Mouse (Mus musculus) liver, embryonic 16.5 days (tissue): ENCODE measurements around the gene Rmi2. TPM values are rescaled to one million over a fixed set of nuclear protein-coding genes. Genes with fewer than 3 reads are reported as not detected.

Experiments used
- ATAC-seq: fragments of 200-750 bp; cut with Nextera tagmentation; 2 replicates; pipeline ENCODE4 v1.8.0; 2017; ENCODE audit warnings: low read depth, mild to moderate bottlenecking, moderate number of reproducible peaks, moderate library complexity
- H3K27ac ChIP-seq: fragments of 300-500 bp; sonication (generic); 2 replicates; pipeline ENCODE4 v1.5.1; 2014; ENCODE audit warnings: mild to moderate bottlenecking, low read length
- H3K27me3 ChIP-seq: fragments of 300-500 bp; sonication (generic); 2 replicates; pipeline ENCODE4 v1.6.1; 2014; ENCODE audit warnings: low read depth, low read length, mixed read lengths; ENCODE audit not compliant: control insufficient read depth, insufficient read depth
- H3K36me3 ChIP-seq: fragments of 300-500 bp; sonication (generic); 2 replicates; pipeline ENCODE4 v1.6.1; 2014; ENCODE audit warnings: mild to moderate bottlenecking; ENCODE audit not compliant: control insufficient read depth, insufficient read depth
- H3K4me1 ChIP-seq: fragments of 300-500 bp; sonication (generic); 2 replicates; pipeline ENCODE4 v1.6.1; 2014; ENCODE audit warnings: low read depth, low read length, mixed read lengths; ENCODE audit not compliant: control insufficient read depth
- H3K4me2 ChIP-seq: fragments of 300-500 bp; sonication (generic); 2 replicates; pipeline ENCODE4 v1.6.1; 2014; ENCODE audit warnings: low read depth, low read length, mixed read lengths
- H3K4me3 ChIP-seq: fragments of 300-500 bp; sonication (generic); 2 replicates; pipeline ENCODE4 v1.5.1; 2014; ENCODE audit warnings: low read depth, mild to moderate bottlenecking, low read length
- H3K9ac ChIP-seq: fragments of 300-500 bp; sonication (generic); 2 replicates; pipeline ENCODE4 v1.6.1; 2014; ENCODE audit warnings: low read depth, low read length
- H3K9me3 ChIP-seq: fragments of 300-500 bp; sonication (generic); replicated peaks from 2 replicates; pipeline ENCODE4 v1.6.1; 2016; ENCODE audit warnings: low read length; ENCODE audit not compliant: control insufficient read depth
- WGBS: fragments of 180-500 bp; shearing (Covaris S2); extraction: QIAGEN DNeasy Blood & Tissue Kit; methylation state at CpG from one replicate; pipeline ENCODE4 v1.1.7; 2014; ENCODE audit not compliant: insufficient replicate concordance; 5-methylcytosine and 5-hydroxymethylcytosine counted together
- polyA plus RNA-seq: library from polyadenylated mRNA; unstranded; fragments of >200 nt; fragmentation: Nextera tagmentation; extraction: Ambion mirVana; gene quantifications from 2 replicates; pipeline ENCODE4 v1.2.1, GENCODE M21; 2015

Gene Rmi2
- polyA plus RNA-seq, 1 experiment from 2014 or later = 1.2 TPM

DNA sequence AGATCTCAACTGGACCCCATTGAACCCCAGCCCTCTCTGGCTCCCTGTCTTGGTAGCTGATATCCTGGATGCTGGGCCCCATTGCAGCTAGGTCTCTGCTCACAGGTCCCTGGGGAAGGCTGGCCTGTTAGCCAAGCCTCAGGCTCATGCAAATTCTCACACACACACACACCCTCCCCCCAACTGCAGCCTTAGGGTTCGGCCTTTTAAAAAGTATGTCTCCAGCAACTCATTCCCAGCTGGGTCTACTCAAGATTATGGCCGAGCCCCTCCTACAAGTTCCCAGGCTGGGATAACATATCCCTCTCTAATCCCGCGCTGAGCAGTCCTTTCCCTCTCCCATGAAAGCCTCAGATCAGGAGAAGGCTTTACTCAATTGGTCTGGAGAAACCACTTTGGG, 13.5 kb upstream of the Rmi2 start:
- H3K36me3 ChIP-seq = no peaks in the 10 kb centered on the region
- H3K4me3 ChIP-seq = no peak overlapping the region
- no peaks in the 10 kb centered on the region for H3K4me1 ChIP-seq
- 57% methylated on average over 4 of the region's 4 CpGs for WGBS
- H3K9me3 ChIP-seq = no peaks in the 10 kb centered on the region
- H3K4me2 ChIP-seq = no peak overlapping the region
- ATAC-seq = no peak
- no peak overlapping the region for H3K27ac ChIP-seq
- peaks cover 3% of the 10 kb centered on the region; the same call in 1 of the 2 replicates for H3K27me3 ChIP-seq
- no peak overlapping the region for H3K9ac ChIP-seq

DNA sequence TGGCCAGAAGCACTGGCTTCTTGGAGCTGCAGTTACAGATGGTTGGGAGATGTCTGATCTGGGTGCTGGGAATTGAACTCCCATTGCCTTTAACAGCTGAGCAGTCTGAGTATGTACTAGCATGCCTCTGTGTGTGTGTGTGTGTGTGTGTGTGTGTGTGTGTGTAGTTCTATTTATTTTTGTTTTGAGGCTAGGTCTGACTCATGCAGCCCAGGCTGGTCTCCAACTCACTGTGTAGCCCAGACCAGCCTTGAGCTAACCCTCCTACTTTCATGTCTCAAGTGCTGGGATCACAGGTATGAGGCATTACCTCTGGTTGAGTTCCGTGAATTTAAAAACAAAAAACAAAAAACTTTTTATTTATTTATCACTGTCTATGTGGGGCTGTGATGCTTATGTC, 10.3 kb upstream of the Rmi2 start:
- ATAC-seq = no peak
- no peak overlapping the region for H3K9ac ChIP-seq
- H3K27ac ChIP-seq = no peak overlapping the region
- H3K4me1 ChIP-seq = no peaks in the 10 kb centered on the region
- no peaks in the 10 kb centered on the region; the same call in 1 of the 2 replicates for H3K27me3 ChIP-seq
- H3K9me3 ChIP-seq = no peaks in the 10 kb centered on the region
- H3K4me2 ChIP-seq = no peak overlapping the region
- H3K4me3 ChIP-seq = no peak overlapping the region
- WGBS = 61% methylated on average over 1 of the region's 1 CpGs
- H3K36me3 ChIP-seq = no peaks in the 10 kb centered on the region

DNA sequence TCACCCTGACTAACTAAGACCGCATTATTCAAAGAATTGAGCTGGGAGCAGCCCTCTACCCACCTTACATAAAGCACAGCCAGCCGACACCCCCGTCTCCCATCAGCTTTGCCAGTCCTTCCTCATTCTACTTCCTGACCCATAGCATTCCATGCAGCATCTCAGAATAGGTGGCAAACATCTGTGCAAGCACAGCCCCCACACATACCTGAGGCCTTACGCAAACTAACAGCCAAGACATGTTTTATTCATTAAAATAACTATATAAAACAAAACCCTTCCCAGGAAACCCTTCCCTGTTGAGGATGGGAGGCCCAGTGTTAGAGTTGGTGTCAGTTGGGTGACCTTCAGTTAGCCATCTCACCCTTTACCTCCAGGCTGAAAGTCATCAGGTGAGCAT, 9.0 kb upstream of the Rmi2 start:
- Histone ChIP-seq H3K9ac (no peak overlapping the region), H3K9me3 (no peaks in the 10 kb centered on the region), H3K4me3 (no peak overlapping the region), H3K27ac (no peak overlapping the region), H3K4me1 (no peaks in the 10 kb centered on the region), H3K36me3 (no peaks in the 10 kb centered on the region), H3K27me3 (no peaks in the 10 kb centered on the region; the same call in 1 of the 2 replicates), H3K4me2 (no peak overlapping the region)
- 66% methylated on average over 4 of the region's 4 CpGs for WGBS
- no peak for ATAC-seq

DNA sequence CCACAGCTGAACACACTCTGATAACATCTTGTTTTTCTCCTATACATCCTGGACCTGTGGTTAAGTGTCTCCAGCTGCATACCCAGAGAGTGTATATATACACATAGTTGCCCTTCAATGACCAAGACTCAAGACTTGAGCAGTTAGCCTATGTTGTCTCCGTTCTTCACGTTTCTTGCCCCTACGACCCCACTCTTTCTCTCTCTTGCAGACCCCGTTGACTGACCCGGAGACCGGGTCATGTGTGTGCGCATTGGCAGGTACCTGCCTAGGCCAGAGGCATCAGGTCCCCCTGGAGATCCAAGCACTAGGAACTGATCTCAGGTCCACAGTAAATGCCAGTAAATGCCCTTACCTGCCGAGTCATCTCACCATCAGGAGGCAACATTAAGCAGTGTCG, 7.6 kb upstream of the Rmi2 start:
- Histone ChIP-seq H3K4me3 (no peak overlapping the region), H3K4me2 (no peak overlapping the region), H3K27me3 (no peaks in the 10 kb centered on the region), H3K9ac (no peak overlapping the region), H3K36me3 (no peaks in the 10 kb centered on the region), H3K27ac (no peak overlapping the region), H3K4me1 (no peaks in the 10 kb centered on the region), H3K9me3 (no peaks in the 10 kb centered on the region)
- ATAC-seq = no peak
- 67% methylated on average over 9 of the region's 9 CpGs for WGBS

DNA sequence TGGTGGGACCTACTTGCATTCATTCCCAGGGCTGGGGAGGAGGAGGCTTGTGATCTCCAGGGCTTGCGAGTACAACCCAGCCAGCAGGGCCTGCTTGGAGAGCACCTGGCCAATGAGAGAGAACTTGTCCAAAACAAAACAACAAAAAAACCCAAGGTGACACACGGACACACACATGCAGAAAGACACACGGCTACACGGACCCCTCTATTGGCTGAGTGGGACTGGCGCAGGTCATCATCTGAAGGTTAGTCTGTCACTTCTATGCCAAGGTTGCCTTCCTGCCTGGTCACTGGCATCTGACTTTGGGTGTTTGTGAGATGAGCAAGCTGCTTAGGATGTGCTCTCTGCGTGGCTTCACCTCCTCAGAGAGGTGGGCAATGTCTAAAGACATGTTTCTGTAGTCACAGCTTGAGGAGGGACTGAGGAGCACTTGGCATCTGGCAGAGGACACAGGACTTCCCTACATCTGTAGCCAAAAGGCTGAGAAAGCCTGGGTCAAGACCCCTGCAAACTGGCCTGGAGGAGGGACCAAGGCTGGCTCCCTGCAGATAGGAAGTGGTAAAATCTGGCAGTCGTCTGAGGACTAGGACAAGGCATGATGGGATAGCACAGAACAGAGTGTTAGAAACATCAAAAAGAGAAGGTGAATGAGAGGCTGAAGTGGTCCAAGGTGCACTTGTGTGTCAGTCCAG, 6.9 kb upstream of the Rmi2 start:
- no peak overlapping the region for H3K4me3 ChIP-seq
- no peaks in the 10 kb centered on the region for H3K36me3 ChIP-seq
- H3K4me2 ChIP-seq = no peak overlapping the region
- H3K9ac ChIP-seq = no peak overlapping the region
- ATAC-seq = no peak
- H3K27ac ChIP-seq = no peak overlapping the region
- no peaks in the 10 kb centered on the region for H3K9me3 ChIP-seq
- no peaks in the 10 kb centered on the region for H3K4me1 ChIP-seq
- 56% methylated on average over 7 of the region's 7 CpGs for WGBS
- H3K27me3 ChIP-seq = no peaks in the 10 kb centered on the region

DNA sequence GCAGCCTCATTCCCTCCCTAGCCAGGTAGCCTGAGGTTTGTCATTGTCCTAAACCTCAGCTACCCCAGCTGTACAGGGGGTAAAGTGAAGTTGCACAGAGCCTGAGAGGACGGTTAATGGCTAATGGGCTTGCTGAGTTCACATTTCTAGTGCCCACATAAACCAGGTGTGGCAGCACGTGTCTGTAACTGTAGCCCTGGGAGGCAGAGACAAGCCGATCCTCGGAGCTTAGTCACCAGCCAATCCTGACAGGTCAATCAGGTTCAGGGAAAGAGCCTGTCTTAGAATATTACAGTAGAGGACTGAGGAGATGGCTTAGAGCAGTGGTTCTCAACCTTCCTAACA, 6.4 kb upstream of the Rmi2 start:
- no peaks in the 10 kb centered on the region for H3K4me1 ChIP-seq
- no peaks in the 10 kb centered on the region for H3K9me3 ChIP-seq

DNA sequence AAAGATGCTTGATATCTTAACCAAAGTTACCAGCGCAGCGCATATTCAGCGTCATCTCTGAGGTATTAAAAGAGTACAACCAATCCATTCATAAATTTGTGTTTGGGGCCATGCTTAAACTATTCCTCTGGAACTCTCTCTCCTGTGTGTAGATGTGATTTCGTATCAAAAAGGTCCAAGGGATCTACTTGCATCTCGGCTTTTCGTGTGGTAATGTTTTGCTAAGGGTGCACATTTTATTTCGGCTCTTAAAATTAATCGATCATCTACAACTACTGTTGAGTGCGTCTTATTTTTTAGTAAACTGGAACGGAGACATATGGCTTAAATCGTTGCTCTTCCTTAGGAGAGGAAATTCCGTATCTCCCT, 333 bp upstream of the Rmi2 start:
- Histone ChIP-seq H3K9me3 (no peaks in the 10 kb centered on the region), H3K27ac (no peak overlapping the region), H3K27me3 (no peaks in the 10 kb centered on the region), H3K4me3 (peak overlapping the region; percentile 89), H3K4me2 (peak overlapping the region; percentile 98), H3K9ac (peak overlapping the region; percentile 45), H3K4me1 (peaks cover 19% of the 10 kb centered on the region), H3K36me3 (no peaks in the 10 kb centered on the region)
- no peak for ATAC-seq
- 7% methylated on average over 12 of the region's 12 CpGs for WGBS

More for the DNA sequence above, 6.4 kb upstream of the Rmi2 start:
- 65% methylated on average over 4 of the region's 4 CpGs for WGBS
- no peak overlapping the region for H3K4me3 ChIP-seq
- ATAC-seq = no peak
- H3K27ac ChIP-seq = no peak overlapping the region
- H3K9ac ChIP-seq = no peak overlapping the region
- H3K27me3 ChIP-seq = no peaks in the 10 kb centered on the region
- H3K4me2 ChIP-seq = no peak overlapping the region
- H3K36me3 ChIP-seq = no peaks in the 10 kb centered on the region

DNA sequence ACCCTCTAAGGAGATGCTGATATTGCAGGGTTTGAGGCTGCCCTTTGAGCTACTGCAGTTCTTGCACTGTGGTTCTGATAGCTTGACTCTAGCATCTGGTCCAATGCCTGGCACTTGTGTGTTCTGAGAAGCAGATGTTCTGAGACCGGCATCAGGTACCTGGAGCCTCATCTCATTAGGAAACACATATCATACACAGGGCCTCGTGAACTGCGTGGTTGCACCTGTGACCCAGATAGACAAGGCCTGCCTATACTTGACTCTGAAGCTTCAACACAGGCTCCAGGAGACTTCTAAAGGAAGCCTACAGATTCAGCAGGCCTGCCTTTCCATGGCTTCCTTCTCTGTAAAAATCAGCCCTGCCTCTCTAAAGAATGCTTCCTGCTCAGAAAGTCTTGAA, 1.5 kb downstream of the Rmi2 start:
- WGBS = 80% methylated on average over 3 of the region's 3 CpGs
- no peak overlapping the region for H3K4me2 ChIP-seq
- H3K27me3 ChIP-seq = no peaks in the 10 kb centered on the region
- ATAC-seq = no peak
- no peaks in the 10 kb centered on the region for H3K9me3 ChIP-seq
- H3K27ac ChIP-seq = no peak overlapping the region
- no peak overlapping the region for H3K4me3 ChIP-seq
- no peaks in the 10 kb centered on the region for H3K36me3 ChIP-seq
- peaks cover 19% of the 10 kb centered on the region for H3K4me1 ChIP-seq
- no peak overlapping the region for H3K9ac ChIP-seq

DNA sequence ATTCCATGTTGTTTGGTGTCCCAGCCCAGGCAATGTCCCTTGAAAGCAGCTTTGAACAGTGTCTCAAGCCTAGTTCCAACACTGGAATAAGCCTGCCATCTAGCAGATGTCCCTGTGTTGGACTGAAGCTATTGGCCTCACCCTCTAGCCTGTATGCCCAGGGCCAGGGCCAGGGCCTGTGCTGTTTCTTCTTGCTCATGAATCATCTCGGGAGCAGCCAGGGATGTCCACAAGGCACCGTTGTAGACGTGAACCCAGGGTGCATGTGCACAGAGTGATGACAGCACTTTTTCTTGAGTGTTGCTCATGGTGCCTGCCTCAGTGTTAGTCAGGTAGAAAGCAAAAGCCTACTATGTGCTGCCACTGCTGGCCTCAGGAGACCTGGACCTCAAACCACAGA, 2.4 kb downstream of the Rmi2 start:
- Histone ChIP-seq H3K9ac (no peak overlapping the region), H3K4me2 (no peak overlapping the region), H3K36me3 (no peaks in the 10 kb centered on the region), H3K9me3 (no peaks in the 10 kb centered on the region), H3K4me1 (peaks cover 19% of the 10 kb centered on the region), H3K27me3 (no peaks in the 10 kb centered on the region), H3K4me3 (no peak overlapping the region), H3K27ac (no peak overlapping the region)
- 71% methylated on average over 3 of the region's 3 CpGs for WGBS
- ATAC-seq = no peak
